Mouse (Mus musculus): Measurements from ENCODE around the gene Slmap.
A peak's percentile ranks its signal among the peaks of the same experiment; 100 is the strongest.
"Not testable (repeated sequence)": the region's sequence is repeated elsewhere in the genome, so short reads cannot be mapped to it uniquely, and the experiment has no call there.

Slmap gene

DNA sequence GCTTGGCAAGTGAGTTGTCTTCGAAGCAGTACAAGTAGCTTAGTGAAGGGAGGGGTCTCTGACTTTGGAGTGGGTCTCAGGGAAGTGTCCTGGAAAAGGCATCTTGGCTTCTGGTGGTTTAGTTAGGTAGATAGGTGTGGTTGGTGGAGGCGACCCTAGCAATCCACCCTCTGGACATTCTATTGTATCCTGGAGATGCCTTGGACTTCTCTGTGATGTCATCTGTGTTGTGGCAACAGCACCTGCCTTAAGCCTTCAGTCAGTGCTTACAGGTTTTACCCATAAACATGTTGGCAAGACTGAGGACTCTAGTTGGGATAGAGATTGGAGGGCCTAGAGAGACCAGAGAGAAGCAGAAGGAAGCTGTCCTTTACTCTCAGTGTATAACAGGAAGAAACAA, 145.8 kb downstream of the Slmap start:
- DNase-seq (ENCODE audit: low read depth): not testable (repeated sequence)

DNA sequence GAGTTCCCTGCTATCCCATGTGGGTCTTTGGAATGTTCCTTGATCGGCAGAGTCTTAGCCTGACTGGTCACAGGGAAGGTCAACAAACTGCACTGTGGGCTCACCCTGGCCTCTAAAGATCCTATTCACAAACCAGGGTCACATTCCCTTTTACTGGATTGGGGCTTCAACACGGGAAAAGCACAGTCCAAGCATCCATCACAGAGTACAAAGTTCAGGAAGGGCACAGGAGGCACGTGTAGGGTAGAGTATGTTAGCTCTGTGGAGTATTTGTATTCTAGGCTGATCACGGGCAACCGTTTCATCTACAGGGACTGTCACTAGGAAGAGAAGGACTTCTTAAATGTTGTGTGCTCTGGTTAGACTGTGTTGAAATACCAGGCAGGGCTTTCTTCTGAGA, 147.7 kb downstream of the Slmap start:
- DNase-seq (ENCODE audit: low read depth): not testable (repeated sequence)

DNA sequence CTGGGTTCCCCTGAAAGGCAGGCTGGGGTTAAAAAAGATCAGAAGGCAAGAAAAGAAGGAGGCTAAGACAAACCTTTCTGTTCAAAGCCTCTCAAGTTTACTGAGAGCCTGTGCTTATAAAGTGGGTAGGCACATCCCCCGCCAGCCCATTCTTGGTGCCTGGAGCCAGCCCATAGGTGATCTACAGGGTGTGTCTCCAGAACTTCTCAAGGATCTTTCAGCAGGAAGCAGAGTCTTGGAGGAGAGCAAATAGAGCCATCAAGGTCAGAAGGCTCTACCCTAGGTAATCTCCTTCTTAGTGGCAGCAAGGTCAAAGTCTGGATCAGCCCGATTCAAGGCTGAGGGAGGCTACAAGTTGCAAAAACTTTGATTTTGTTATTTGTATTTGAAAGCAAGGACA, 149.1 kb downstream of the Slmap start:
- not testable (repeated sequence) for DNase-seq (ENCODE audit: low read depth)

DNA sequence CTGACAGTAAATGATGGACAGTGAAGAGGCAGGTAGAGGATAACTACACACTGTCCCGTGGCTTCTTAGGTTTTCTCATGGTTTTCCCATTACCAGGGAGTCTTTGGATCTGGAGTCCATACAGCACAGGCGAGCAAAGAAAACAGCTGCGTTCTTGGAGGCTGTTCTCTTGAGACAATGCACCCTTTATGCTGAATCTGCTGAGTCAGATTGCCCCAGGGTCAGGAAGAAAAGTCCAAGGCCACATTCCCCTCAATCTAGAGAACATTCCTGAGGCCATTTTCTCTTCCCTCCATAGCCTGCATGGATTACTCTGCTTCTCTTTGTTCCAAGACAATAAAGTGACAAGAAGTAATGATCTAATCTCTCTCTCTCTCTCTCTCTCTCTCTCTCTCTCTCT, 155.7 kb downstream of the Slmap start:
- DNase-seq (ENCODE audit: low read depth): no peak

DNA sequence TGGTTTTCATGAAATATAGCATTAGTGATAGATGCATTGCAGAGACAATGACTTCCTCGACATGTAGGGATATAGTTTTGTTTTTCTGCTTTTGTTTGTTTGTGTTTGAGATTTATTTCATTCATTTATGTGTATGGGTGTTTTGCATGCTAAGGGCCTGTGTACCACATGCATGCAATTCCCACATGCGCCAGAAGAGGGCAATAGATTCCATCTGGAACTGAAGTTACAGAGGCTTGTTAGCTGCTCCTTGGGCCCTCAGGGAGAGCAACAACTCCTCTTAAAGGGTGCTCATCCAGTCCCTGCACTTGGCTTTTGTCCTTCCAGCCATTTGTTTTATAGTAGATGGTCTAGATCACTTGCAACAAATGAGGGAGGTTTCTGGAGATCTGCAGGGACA, 158.1 kb downstream of the Slmap start:
- DNase-seq (ENCODE audit: low read depth): peak; percentile 35
